Mouse (Mus musculus): ENCODE measurements around the gene Stox2.
A peak's percentile ranks its signal among the peaks of the same experiment; 100 is the strongest.

Gene Stox2

DNA sequence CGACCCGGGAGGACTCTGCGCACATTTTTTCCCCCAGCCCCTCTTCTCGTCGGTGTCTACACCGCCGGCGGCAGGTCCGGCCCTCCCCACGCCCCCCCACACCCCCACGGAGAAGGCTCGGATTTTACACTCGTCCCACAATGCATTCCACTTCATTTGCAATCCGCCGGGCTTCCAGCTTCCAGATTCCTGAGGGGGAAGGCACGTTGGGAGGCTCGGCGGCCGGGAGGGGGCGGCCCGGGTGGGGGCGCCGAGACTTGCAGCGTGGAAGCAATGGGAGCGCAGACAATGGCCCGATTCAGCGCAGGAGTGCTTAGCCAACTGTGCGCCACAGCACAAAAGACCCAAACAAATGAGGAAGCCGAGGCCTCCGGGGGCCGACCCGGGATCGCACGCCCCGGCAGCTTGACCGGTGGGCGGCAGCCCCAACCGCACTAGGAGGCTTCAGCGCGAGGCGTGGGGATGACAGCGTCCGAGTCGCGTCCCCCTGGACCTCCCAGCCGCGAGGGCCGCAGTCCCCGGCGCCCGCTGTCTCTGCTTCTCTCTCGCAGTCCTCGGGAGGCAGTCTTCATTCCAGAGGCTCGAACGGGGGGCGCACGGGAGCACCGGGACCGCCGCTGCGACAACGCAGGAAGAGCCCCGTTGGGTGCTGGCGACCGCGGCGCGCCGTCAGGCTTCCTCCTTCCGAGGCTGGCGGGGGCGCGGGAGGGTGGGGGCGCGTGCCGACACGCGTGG, 157.9 kb downstream of the Stox2 start:
- peak; percentile 65 for DNase-seq

DNA sequence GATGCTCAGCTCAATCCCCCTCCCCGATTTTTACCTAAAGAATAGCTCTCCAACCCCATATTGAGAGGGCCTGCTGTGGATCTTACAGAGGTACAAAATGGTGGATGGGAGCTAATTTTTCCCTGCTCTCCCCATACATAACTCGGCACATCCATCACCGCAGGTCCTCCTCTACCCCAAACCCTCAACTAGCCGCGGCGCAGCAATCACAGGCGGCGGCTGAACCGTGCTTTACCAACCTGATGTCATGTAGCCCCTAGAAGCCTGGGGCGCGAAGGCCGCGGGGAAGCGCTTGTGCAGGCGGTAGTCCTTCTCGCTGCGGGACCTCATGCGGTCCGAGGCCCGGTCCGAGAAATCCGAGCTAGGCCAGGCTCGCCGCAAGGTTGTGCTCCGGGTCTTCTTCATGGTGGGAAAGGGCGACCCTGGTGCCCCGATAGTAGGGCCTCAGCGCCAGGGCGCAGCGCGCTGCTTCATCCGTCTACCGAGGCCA, 158.5 kb downstream of the Stox2 start:
- DNase-seq = peak; percentile 34

DNA sequence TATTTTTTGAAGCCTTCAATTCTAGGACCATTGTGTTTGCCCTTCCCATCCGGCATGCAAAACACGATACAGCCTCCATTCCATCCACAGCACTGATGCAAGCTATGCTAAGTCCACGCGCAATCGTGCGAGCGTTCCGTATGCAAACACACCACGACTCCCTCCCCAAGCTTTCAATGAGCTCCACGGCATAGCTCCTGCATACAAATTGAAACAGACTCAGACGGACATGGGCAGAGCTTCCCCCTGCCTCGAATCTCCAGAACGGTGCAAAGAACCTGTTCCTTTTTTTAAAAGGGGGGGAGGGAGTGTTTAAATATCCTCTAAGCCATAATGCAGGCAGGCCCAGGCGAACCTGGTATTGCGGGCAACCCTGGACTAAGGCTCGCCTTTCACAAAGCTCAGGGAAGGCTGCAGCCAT, 159.0 kb downstream of the Stox2 start:
- DNase-seq = no peak

DNA sequence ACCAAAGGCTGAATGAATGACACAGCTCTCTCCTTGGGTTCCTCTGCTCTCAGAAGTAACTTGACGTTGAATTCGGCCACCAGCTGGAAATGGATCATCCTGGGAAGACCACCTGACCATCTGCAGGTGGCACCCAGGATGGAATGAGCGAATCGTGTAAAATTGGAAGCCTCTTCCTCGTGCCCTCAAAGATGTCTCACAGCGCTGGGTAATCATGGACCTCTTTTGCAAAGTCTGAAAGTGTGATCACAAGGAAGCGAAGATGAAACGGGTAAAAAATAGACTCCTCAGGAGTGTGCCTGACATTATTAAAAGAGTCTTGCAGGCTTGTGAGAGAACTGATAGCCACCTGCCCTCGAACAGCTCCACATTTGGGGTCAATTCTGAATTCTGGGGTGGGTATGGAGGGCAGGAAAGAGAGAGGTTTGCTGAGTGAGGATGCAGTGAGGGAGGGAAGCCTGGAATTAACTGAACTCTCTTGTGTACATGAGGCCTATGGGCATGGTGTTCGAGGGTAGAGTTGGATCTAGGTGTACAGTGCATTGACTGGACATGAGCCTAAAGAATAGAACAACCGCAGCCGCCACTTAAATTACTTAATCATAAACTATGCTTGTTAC, 160.0 kb downstream of the Stox2 start:
- DNase-seq = no peak

DNA sequence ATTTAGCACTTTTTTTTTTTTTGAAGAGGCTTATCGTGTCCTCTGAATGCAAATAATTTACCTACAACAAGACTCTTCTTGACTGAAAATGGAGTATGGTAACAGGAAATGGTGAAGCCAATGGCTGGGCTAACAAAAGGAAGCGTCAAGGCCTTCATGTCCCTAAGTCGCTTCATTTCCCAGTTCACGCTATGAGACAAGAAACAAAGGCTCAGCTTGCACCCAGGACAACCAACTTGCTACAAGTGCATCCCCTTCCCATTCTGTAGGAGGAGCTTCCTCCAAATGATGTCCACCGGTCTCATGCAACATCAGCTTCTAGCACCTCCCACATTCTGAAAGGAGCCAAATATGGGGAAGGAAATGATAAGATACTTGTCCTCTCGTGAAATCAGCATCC, 160.7 kb downstream of the Stox2 start:
- no peak for DNase-seq

DNA sequence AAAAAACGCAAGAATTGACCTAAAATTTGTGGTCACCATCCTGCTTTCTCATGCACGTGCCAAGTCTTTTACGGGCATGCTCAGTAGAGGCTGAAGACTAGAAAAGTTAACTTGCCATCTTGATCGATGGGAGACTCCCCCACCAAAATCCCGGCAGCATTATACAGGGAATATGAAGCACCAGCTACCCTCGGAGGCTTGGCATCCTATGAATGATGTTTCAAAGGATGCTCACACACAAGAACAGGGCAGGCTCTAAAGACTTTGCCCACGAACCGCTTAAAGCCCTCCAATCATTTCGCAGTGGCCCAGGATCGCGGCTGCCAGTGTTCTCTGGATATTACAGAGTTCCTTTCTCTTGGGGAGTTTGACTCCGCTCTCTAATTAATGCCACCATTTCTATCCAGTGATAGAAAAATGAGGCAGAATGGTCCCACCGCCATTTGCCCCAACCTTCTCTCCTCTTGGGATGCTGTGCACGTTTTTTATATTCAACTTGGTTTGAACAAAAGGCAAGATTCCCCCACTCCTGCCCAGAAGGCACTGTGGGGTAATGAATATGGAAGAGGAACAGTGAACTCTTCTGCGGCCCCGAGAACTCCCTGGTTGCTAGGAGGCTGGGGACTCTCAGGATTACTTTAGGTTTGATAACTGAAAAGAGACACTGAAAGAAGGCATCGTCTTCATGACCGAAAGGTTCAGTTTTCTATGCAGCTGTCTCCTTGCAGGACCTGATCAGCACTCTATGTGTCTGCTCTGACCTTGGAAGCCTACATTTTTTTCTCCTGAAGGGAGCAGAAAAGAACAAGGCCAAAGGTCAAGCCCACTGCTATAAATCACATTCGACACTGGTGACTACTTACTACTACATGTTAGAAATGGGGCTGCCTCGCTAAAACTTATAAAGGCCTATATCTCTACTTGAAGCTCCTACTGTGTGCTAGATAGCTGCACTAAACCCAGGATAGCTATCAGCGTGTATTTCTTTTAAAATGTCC, 161.5 kb downstream of the Stox2 start:
- DNase-seq = no peak

DNA sequence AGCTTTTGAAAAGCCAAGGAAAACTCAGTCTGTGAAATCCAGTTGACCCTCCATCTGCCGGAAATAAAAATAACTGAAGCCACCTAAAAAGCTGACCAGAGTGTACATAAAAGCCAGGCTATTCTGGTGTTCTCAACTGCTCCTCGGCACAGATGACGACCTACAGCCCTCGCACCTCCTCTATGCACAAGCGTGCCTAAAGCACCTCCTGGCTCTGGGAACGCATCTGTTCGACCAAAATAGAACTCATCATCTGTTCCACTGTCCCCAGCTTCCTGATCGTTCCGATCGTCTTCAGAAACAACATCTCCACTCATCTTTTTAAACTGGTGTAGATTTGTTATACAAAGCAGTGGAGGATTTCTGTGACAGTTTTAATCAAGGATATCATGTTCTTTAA, 166.3 kb downstream of the Stox2 start:
- no peak for DNase-seq

DNA sequence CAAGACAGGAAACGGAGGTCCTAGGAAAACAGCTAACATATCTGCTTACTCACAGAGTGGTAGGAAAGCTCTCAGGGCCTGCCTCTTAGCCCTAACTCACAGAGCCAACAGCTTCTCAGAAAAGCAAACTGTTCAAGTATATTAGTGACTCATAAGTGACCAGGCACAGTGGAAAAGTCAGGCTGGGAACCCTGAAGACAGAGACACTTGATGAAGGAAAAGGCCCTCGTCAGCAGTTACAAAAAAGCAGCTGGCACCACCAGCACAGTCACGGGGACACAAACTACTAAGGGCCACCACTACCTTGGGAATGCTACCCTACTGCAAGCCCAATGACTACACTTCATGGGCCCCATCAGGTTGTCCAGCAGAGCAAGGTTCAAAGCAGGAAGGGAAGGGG, 168.0 kb downstream of the Stox2 start:
- peak; percentile 10 for DNase-seq

DNA sequence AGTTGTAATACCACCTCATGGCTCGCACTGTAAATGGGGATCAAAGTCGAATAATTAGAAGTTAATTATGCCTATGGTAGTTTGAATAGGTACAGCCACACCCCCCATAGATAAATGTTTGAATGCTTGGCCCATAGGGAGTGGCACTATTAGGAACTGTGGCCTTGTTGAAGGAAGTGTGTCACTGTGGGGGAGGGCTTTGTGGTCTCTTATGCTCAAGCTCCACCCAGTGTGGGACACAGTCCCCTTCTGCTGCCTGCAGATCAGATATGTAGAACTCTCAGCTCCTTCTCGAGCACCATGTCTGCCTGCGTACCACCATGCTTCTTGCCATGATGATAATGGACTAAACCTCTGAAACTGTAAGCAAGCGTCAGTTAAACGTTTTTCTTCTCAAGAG, 177.2 kb downstream of the Stox2 start:
- no peak for DNase-seq

DNA sequence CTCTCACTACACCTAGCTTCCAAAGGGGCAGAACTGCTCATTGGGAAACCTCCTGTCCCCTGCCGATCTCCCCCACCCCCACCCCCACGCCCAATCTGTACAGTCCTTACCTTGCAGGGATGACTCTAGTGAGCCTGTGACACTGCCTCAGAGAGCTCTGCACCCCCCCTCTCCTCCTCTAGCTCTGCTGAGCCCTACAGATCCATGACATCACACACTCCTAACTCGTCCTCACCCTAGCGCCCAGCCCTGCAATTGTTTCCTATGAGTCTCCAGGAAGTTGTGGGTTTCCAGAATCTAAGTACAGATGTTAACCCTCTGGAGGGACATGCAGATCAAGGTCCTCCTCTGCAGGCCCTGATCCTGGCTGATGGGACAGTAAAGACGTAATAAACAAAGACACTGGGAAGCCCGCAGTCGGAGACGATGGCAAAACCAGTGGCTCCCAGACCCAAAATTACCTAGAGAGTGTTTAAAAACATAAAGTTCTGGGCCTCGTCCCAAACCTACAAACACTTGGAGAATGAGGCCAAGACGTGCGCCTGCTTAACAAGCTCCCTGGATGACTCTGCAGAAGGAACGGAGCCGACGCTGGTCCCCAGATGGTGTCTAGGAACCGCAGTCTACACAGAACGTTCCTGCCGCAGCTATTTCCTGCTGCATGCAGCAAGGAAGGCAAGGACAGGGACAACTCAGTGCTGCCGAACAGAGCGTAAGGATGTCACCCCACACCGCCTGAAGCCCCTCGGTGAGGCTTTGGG, 177.9 kb downstream of the Stox2 start:
- peak; percentile 66 for DNase-seq

DNA sequence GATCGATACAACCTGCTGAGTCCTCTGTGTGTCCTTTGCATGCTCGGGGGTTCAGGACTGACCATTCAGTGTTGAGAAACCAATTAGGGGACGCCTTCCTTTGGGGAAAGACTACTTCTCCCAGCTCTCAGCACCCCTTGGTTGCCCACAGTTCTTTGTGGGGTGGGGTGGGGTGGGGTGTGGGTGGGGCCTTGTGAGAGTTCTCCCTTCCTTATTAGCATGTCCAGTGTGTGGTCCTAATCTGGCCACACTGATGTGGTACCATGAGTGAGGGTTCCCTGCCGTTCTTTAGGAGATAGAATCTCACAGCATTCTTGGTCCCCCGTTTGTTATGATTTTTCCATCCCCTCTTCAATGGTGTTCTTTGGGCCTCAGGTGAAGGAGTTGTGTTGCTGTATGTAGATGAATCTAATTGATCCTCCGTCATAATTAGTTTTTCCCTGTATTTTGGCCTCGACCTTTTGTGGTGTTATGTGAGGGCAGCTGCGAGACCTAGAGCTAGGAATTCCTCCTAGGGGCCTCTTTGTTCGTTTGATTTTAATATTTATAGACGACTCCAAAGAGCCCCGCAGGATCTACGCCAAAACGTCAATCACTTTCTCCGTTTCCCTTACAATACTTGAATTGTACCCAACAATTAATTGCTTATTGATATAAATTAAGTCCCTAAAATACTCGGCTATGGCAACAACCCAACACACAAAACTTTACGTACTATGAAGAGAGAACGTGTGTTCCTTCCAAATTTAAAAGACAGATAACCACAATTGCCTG, 182.9 kb downstream of the Stox2 start:
- no peak for DNase-seq

DNA sequence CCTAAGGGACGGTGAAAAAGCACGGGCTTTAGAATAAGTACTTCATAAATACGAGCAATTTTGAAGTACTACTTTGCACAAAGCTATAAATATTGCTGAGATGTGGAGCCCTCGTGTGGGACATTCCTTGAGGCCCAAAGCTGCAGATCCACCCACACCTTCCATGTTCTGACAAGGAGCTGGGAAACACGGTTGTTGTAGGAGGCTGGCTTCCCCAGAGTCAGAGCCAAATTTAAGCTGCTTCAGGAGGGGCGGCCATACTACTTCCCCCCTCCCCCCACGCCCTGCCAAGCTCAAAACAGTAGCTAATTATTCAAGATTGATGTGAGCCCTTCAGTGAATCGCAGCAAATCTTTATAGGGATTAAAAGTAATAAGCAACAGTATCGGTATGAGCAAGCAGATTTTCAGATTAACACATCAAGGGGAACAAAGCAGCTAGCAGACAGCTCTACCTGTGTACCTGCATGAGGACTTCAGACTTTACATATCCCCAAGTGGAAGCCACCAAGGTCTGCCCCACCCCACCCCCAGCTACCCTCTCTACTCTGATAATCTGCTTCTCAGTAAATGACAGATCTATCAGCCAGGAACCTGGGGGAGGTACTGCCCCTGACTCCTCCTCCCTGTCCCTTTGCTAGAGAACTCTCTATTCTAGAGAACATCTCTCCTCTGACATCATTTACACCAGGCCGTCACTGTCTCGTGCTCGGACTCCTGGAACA, 185.2 kb downstream of the Stox2 start:
- no peak for DNase-seq

DNA sequence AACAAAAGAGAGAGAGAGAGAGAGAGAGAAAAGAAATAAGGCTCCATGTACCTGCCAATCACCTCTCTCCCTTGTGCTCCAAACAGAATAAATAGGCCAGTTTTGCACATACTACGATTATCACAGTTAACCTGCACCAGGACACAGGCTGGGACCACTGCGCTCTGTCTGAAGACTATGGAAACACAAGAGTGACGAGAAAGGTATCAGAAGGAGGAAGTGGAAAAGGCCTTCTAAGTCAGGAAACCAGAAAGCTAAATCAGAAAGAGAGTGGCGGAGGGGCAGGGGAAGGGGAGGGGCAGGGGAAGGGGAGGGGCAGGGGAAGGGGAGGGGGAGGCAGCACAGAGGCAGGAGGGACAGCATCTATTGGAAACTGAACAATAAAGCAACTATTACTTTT, 195.3 kb downstream of the Stox2 start:
- no peak for DNase-seq

DNA sequence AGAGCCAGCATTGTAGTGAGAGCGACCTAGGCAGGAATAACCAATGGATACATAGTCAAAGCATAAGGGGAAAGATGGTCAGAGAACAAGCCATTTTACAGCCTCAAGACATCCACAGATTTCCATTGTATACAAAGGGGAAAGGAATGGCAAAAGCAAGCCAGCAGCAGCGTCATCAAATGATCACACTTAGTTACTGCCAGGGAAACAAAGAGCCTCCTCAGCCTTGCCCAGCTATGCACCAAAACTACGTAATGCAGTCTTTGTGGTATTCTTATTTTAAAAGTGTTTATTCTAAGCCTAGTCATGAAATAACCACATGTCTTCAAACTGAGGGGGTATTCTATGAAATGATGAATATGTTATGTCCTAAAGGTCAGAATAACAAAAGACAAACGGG, 201.0 kb downstream of the Stox2 start:
- peak; percentile 76 for DNase-seq

DNA sequence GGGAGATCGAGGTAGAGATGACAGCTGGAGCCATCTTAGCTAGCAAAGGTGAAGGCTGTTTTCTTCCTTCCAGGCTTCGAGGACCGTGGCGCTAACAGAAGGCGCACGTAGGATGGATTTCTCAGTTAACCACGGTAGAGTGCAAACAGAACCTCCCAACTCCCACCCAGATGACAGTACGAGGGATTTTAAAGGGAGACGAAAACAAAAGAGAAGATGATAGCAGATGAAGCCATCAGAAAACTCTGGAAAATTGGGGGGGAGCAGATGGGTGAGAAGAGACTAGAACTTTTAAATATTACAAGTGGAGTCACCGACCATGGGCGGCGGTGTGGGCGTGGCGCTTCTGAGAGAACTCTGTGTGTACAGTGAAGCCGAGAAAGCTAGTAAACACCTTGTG, 202.0 kb downstream of the Stox2 start:
- DNase-seq = no peak

DNA sequence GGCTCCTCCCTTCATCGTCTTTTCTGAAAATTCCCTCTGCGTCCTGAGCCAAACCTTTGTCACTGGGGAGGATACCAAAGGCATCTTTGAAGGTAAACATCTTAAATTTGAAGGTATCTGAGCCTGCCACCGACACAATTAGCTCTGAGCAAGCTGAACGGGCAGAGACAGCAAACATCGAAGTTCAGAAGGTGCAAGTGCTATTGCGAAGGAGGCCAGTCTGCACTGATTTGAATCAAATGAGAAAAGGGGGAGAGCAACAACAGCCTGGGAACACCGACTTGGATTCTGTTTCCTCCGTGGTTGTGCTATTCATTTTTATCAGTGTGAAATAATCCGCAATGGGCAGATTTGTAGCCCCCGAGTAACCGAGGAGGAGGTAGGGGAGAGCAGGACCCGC, 202.5 kb downstream of the Stox2 start:
- DNase-seq = no peak

DNA sequence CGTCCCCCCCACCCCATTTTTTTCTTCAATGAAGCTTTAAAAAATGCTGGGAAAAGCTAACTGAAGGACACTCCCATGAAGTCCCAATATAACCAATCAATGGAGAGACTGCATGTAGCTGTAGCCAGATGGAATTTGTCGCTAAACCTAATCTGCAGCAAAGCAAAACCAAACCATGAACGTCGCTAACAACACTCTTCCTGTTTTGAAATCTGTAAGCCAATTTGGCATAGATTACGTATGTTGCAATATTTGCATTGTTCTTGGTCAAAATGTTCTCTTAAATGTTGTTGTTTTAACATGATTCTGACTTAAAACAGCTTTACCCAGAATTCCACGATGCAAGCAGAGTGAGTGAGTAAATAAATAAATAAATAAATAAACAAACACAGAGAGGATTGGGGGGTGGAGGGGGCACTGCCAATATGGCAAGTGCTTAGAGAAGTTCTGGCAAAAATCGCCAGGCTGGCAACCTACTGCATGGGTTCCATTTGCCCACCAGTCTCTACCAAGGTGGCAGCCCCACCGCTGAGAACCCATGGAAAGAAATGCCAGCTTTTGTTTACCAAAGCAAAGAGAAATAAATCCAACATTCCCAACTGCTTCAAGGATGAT, 203.0 kb downstream of the Stox2 start:
- DNase-seq = peak; percentile 30

DNA sequence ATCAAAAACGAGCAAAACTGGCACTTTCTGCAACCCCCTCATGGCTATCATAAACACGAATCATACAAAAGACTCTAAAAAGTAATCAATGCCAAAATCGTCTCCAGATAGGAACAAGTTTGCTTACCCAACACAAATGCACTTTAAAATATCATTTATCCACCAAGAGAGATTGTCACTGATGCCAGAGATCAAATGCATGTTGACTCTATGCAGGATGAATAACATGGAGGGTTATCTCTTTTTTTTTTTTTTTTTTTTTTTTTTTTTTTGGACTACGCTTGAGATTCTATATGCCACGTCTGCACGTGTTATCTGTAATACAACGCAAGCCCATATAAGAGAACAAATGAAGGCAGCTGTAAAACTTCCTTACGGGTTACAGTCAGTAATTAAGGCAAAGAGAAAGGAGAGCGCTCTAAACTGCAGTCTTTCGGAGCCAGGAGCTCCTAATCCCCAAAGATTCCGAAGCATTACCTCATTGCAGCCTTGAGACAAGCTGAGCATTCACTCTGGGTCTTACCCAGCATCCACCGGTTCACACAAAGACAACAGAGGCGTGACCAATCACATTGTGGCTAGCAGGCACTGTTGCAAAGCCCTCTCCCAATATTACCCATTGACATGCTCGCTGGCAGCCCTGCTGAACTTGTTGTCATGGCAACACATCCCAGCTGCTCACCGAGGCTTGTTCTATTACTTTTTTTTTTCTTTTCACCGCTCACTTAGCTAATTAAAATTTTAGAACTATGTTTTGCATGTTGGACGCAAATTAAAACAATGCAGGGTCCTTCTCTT, 203.8 kb downstream of the Stox2 start:
- peak; percentile 81 for DNase-seq

DNA sequence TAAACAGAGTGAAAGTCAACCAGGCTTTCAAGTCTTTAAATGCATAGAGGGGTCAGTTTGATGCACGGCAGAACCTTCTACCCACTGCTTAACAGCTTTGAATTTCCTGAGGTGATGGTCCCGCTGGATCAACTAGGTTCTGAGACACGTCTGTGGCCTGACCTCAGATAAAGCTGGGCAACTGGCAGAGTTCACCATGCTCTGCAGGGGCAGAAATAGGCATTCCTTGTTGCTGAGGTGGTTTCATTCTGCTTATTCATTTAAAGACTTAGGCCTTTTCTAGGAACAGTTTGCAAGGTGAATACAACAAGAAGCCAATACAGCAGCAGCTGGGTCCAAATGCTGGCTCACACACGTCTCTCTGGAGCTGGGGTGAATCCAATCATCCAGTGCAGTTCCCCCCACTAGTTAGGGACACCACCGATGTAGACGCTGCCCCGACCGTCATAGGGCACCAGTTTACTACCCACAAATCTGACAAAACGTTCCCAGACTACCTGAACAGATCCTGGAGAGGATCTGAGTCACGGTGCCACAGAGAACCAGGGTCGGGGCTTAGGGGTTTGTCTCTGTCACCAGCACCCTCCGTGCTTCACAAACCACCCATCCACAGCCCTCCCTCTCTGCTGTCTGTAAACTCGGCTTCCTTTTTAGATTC, 204.6 kb downstream of the Stox2 start:
- no peak for DNase-seq
